Mouse (Mus musculus): ENCODE data around the gene Ipo8. TPM values are rescaled to one million over a fixed set of nuclear protein-coding genes. Genes with fewer than 3 reads are reported as not detected.

Gene Ipo8
- 12.0 and 12.6 TPM in 2 replicates for polyA plus RNA-seq (2012; rRNA removed)

GRCm38 (mm10) chr6:148830748-148831727 is at the start of gene Ipo8:
Gene Ipo8, minus strand, starts transcription at chr6:148831467.
- no peaks in the 10 kb centered on the region for H3K27me3 ChIP-seq (ENCODE audit: control insufficient read depth, insufficient read depth, low read length)
- H3K4me1 ChIP-seq (replicated peaks; ENCODE audit: control insufficient read depth, insufficient read depth, low read length), result peaks cover 2% of the 10 kb centered on the region; the same call in 1 of the 2 replicates
- H3K36me3 ChIP-seq (ENCODE audit: control insufficient read depth, insufficient read depth, low read length), result no peaks in the 10 kb centered on the region
- peak within 1 kb of the TSS; percentile 64 for H3K4me3 ChIP-seq (ENCODE audit: control insufficient read depth, insufficient read depth, low read length)
- WGBS, result under 1% methylated on average over 47 of the region's 47 CpGs
- TF ChIP-seq CTCF (IDR thresholded peaks at IDR 0.05; ENCODE audit: borderline replicate concordance, control insufficient read depth, extremely low read depth, insufficient read depth, low read length, poor library complexity) (no peak), POLR2A (IDR thresholded peaks at IDR 0.05; ENCODE audit: control insufficient read depth, extremely low read depth, insufficient read depth, low read length, poor library complexity) (peak; percentile 58)
- DNase-seq, result peak; percentile 86
- H3K27ac ChIP-seq (ENCODE audit: control insufficient read depth, insufficient read depth, low read length), result no peak within 1 kb of the TSS

- DNase-seq, result no peak
- H3K27ac ChIP-seq (ENCODE audit: control insufficient read depth, insufficient read depth, low read length), result no peak overlapping the region
- WGBS, result 94% methylated on average over 1 of the region's 1 CpGs
- TF ChIP-seq CTCF (IDR thresholded peaks at IDR 0.05; ENCODE audit: borderline replicate concordance, control insufficient read depth, extremely low read depth, insufficient read depth, low read length, poor library complexity), result no peak
- no peak for TF ChIP-seq POLR2A (IDR thresholded peaks at IDR 0.05; ENCODE audit: control insufficient read depth, extremely low read depth, insufficient read depth, low read length, poor library complexity)
- H3K4me1 ChIP-seq (replicated peaks; ENCODE audit: control insufficient read depth, insufficient read depth, low read length), result no peaks in the 10 kb centered on the region
- no peak overlapping the region for H3K4me3 ChIP-seq (ENCODE audit: control insufficient read depth, insufficient read depth, low read length)
- no peaks in the 10 kb centered on the region for H3K36me3 ChIP-seq (ENCODE audit: control insufficient read depth, insufficient read depth, low read length)
- no peaks in the 10 kb centered on the region for H3K27me3 ChIP-seq (ENCODE audit: control insufficient read depth, insufficient read depth, low read length)
These were observed 42.6 kb upstream of the Ipo8 start for GRCm38 (mm10) chr6:148873911-148874310.

- no peaks in the 10 kb centered on the region for H3K36me3 ChIP-seq (ENCODE audit: control insufficient read depth, insufficient read depth, low read length)
- no peak overlapping the region for H3K27ac ChIP-seq (ENCODE audit: control insufficient read depth, insufficient read depth, low read length)
- no peaks in the 10 kb centered on the region for H3K27me3 ChIP-seq (ENCODE audit: control insufficient read depth, insufficient read depth, low read length)
- no peaks in the 10 kb centered on the region for H3K4me1 ChIP-seq (replicated peaks; ENCODE audit: control insufficient read depth, insufficient read depth, low read length)
- no peak overlapping the region for H3K4me3 ChIP-seq (ENCODE audit: control insufficient read depth, insufficient read depth, low read length)
- DNase-seq, result no peak
- TF ChIP-seq CTCF (IDR thresholded peaks at IDR 0.05; ENCODE audit: borderline replicate concordance, control insufficient read depth, extremely low read depth, insufficient read depth, low read length, poor library complexity), result no peak
- TF ChIP-seq POLR2A (IDR thresholded peaks at IDR 0.05; ENCODE audit: control insufficient read depth, extremely low read depth, insufficient read depth, low read length, poor library complexity), result no peak
These were observed 14.4 kb upstream of the Ipo8 start for GRCm38 (mm10) chr6:148845629-148846028.

GRCm38 (mm10) chr6:148841760-148842159 is 10.5 kb upstream of the Ipo8 start:
- H3K4me3 ChIP-seq (ENCODE audit: control insufficient read depth, insufficient read depth, low read length), result no peak overlapping the region
- no peaks in the 10 kb centered on the region for H3K27me3 ChIP-seq (ENCODE audit: control insufficient read depth, insufficient read depth, low read length)
- H3K4me1 ChIP-seq (replicated peaks; ENCODE audit: control insufficient read depth, insufficient read depth, low read length), result no peaks in the 10 kb centered on the region
- H3K27ac ChIP-seq (ENCODE audit: control insufficient read depth, insufficient read depth, low read length), result no peak overlapping the region
- no peak for DNase-seq
- TF ChIP-seq POLR2A (IDR thresholded peaks at IDR 0.05; ENCODE audit: control insufficient read depth, extremely low read depth, insufficient read depth, low read length, poor library complexity) (no peak), CTCF (IDR thresholded peaks at IDR 0.05; ENCODE audit: borderline replicate concordance, control insufficient read depth, extremely low read depth, insufficient read depth, low read length, poor library complexity) (no peak)
- 96% methylated on average over 1 of the region's 1 CpGs for WGBS
- H3K36me3 ChIP-seq (ENCODE audit: control insufficient read depth, insufficient read depth, low read length), result no peaks in the 10 kb centered on the region

GRCm38 (mm10) chr6:148838460-148838859 is 7.2 kb upstream of the Ipo8 start:
- Histone ChIP-seq H3K27ac (ENCODE audit: control insufficient read depth, insufficient read depth, low read length) (no peak overlapping the region), H3K27me3 (ENCODE audit: control insufficient read depth, insufficient read depth, low read length) (no peaks in the 10 kb centered on the region), H3K4me1 (replicated peaks; ENCODE audit: control insufficient read depth, insufficient read depth, low read length) (no peaks in the 10 kb centered on the region), H3K4me3 (ENCODE audit: control insufficient read depth, insufficient read depth, low read length) (no peak overlapping the region), H3K36me3 (ENCODE audit: control insufficient read depth, insufficient read depth, low read length) (no peaks in the 10 kb centered on the region)
- TF ChIP-seq CTCF (IDR thresholded peaks at IDR 0.05; ENCODE audit: borderline replicate concordance, control insufficient read depth, extremely low read depth, insufficient read depth, low read length, poor library complexity) (no peak), POLR2A (IDR thresholded peaks at IDR 0.05; ENCODE audit: control insufficient read depth, extremely low read depth, insufficient read depth, low read length, poor library complexity) (no peak)
- DNase-seq, result no peak

GRCm38 (mm10) chr6:148831728-148832121 is 458 bp upstream of the Ipo8 start:
- Histone ChIP-seq H3K4me3 (ENCODE audit: control insufficient read depth, insufficient read depth, low read length) (peak overlapping the region; percentile 64), H3K27me3 (ENCODE audit: control insufficient read depth, insufficient read depth, low read length) (no peaks in the 10 kb centered on the region), H3K27ac (ENCODE audit: control insufficient read depth, insufficient read depth, low read length) (no peak overlapping the region), H3K4me1 (replicated peaks; ENCODE audit: control insufficient read depth, insufficient read depth, low read length) (peaks cover 2% of the 10 kb centered on the region; the same call in 1 of the 2 replicates), H3K36me3 (ENCODE audit: control insufficient read depth, insufficient read depth, low read length) (no peaks in the 10 kb centered on the region)
- DNase-seq, result no peak
- 26% methylated on average over 3 of the region's 3 CpGs for WGBS
- TF ChIP-seq POLR2A (IDR thresholded peaks at IDR 0.05; ENCODE audit: control insufficient read depth, extremely low read depth, insufficient read depth, low read length, poor library complexity) (no peak), CTCF (IDR thresholded peaks at IDR 0.05; ENCODE audit: borderline replicate concordance, control insufficient read depth, extremely low read depth, insufficient read depth, low read length, poor library complexity) (no peak)

Data from thymus, adult 2 months (tissue).